Mouse (Mus musculus) kidney, embryonic 14.5 days (tissue): ENCODE results near the gene Zbtb7b. TPM values are rescaled to one million over a fixed set of nuclear protein-coding genes. Genes with fewer than 3 reads are reported as not detected.
"Not testable (repeated sequence)": the region's sequence is repeated elsewhere in the genome, so short reads cannot be mapped to it uniquely, and the experiment has no call there.

Source experiments
- ATAC-seq: fragments of 200-750 bp; cut with Nextera tagmentation; 2 replicates; pipeline ENCODE4 v1.8.0; 2017; ENCODE audit warnings: moderate number of reproducible peaks, mild to moderate bottlenecking, moderate TSS enrichment, moderate library complexity; ENCODE audit not compliant: low FRiP score, low TSS enrichment
- H3K27ac ChIP-seq: fragments of 300-500 bp; sonication (generic); 2 replicates; pipeline ENCODE4 v1.5.1; 2014; ENCODE audit warnings: low read depth, mild to moderate bottlenecking, low read length, moderate library complexity, mixed read lengths
- H3K27me3 ChIP-seq: fragments of 300-500 bp; sonication (generic); 2 replicates; pipeline ENCODE4 v1.6.1; 2014; ENCODE audit warnings: mild to moderate bottlenecking, low read length; ENCODE audit not compliant: control insufficient read depth, insufficient read depth
- H3K36me3 ChIP-seq: fragments of 300-500 bp; sonication (generic); 2 replicates; pipeline ENCODE4 v1.6.1; 2014; ENCODE audit warnings: low read length, mixed read lengths; ENCODE audit not compliant: control insufficient read depth, insufficient read depth
- H3K4me1 ChIP-seq: fragments of 300-500 bp; sonication (generic); 2 replicates; pipeline ENCODE4 v1.6.1; 2014; ENCODE audit warnings: low read length, mixed read lengths; ENCODE audit not compliant: control insufficient read depth, insufficient read depth
- H3K4me2 ChIP-seq: fragments of 300-500 bp; sonication (generic); replicated peaks from 2 replicates; pipeline ENCODE4 v1.6.1; 2014; ENCODE audit warnings: low read depth, mild to moderate bottlenecking, low read length
- H3K4me3 ChIP-seq: fragments of 300-500 bp; sonication (generic); 2 replicates; pipeline ENCODE4 v1.5.1; 2014; ENCODE audit warnings: mild to moderate bottlenecking, low read length
- H3K9ac ChIP-seq: fragments of 300-500 bp; sonication (generic); 2 replicates; pipeline ENCODE4 v1.6.1; 2014; ENCODE audit warnings: low read depth, mild to moderate bottlenecking, low read length, moderate library complexity
- H3K9me3 ChIP-seq: fragments of 300-500 bp; sonication (generic); 2 replicates; pipeline ENCODE4 v1.6.1; 2016; ENCODE audit warnings: low read length; ENCODE audit not compliant: control insufficient read depth
- WGBS: fragments of 180-500 bp; shearing (Covaris S2); extraction: QIAGEN DNeasy Blood & Tissue Kit; methylation state at CpG from one replicate; pipeline ENCODE4 v1.1.7; 2014; 5-methylcytosine and 5-hydroxymethylcytosine counted together
- polyA plus RNA-seq: library from polyadenylated mRNA; unstranded; fragments of >200 nt; fragmentation: Nextera tagmentation; extraction: Ambion mirVana; gene quantifications from 2 replicates; pipeline ENCODE4 v1.2.1, GENCODE M21; 2014

Gene Zbtb7b
- polyA plus RNA-seq, 1 experiment from 2014 or later, result 1.8 TPM

GRCm38 (mm10) chr3:89429021-89429420 lies 34.4 kb upstream of the Zbtb7b start:
- WGBS, result 94% methylated on average over 6 of the region's 7 CpGs
- not testable (repeated sequence) for ATAC-seq, H3K9me3 ChIP-seq, H3K4me3 ChIP-seq, H3K27ac ChIP-seq, H3K4me2 ChIP-seq, H3K27me3 ChIP-seq, H3K9ac ChIP-seq
- H3K4me1 ChIP-seq, result peaks cover 15% of the 10 kb centered on the region
- H3K36me3 ChIP-seq, result peaks cover 60% of the 10 kb centered on the region

GRCm38 (mm10) chr3:89425876-89426275 lies 31.3 kb upstream of the Zbtb7b start:
- no peak overlapping the region for H3K4me3 ChIP-seq
- H3K36me3 ChIP-seq, result peaks cover 46% of the 10 kb centered on the region
- H3K27me3 ChIP-seq, result no peaks in the 10 kb centered on the region
- no peak for ATAC-seq
- 88% methylated on average over 4 of the region's 4 CpGs for WGBS
- no peak overlapping the region for H3K4me2 ChIP-seq
- H3K9ac ChIP-seq, result no peak overlapping the region
- H3K9me3 ChIP-seq, result no peaks in the 10 kb centered on the region
- H3K4me1 ChIP-seq, result peaks cover 33% of the 10 kb centered on the region
- H3K27ac ChIP-seq, result no peak overlapping the region

GRCm38 (mm10) chr3:89425141-89425525 lies 30.6 kb upstream of the Zbtb7b start:
- Histone ChIP-seq H3K4me3 (no peak overlapping the region), H3K4me1 (peaks cover 37% of the 10 kb centered on the region), H3K4me2 (no peak overlapping the region), H3K27ac (no peak overlapping the region), H3K9ac (no peak overlapping the region), H3K9me3 (no peaks in the 10 kb centered on the region), H3K27me3 (no peaks in the 10 kb centered on the region), H3K36me3 (peaks cover 46% of the 10 kb centered on the region)
- 75% methylated on average over 5 of the region's 5 CpGs for WGBS
- no peak for ATAC-seq

DNA sequence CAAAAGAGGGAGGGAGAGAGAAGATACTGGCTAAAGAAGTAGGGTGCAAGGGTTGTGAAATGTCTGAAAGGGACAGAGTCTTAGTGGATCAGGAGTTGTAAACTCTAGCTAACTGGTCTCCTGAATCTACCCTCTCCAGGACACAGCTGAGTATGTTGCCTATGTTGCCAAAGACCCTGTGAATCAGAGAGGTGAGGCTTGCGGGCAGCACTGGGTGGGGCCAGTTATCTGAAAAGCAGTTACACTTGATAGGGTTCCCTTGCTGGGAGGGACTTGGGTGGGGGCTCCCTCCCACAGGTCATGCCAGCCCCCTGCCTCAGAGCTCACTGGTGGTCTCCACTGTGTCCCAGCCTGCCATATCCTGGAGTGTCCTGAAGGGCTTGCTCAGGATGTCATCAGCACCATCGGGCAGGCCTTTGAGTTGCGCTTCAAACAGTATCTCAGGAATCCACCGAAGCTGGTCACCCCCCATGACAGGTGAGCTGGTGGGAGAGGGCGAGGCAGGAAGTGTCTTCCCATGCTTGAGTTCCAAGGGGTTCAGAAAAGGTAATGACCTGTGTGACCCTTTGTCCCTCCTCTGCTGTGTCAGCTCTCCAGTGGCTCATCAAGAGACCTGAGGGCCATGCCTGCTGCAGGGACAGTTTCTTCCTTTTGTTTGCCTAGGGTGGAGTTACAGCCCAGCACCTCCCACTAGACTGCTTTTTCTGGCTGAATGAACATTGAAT lies 30.0 kb upstream of the Zbtb7b start:
- Histone ChIP-seq H3K4me3 (no peak overlapping the region), H3K27ac (0 out of 2 replicates have a peak overlapping the region, but pooled peaks have one; percentile 2), H3K9ac (no peak overlapping the region), H3K36me3 (peaks cover 46% of the 10 kb centered on the region), H3K9me3 (no peaks in the 10 kb centered on the region), H3K27me3 (no peaks in the 10 kb centered on the region), H3K4me1 (peaks cover 42% of the 10 kb centered on the region), H3K4me2 (0 out of 2 replicates have a peak overlapping the region, but pooled peaks have one; percentile 2)
- no peak for ATAC-seq
- WGBS, result 56% methylated on average over 5 of the region's 5 CpGs

DNA sequence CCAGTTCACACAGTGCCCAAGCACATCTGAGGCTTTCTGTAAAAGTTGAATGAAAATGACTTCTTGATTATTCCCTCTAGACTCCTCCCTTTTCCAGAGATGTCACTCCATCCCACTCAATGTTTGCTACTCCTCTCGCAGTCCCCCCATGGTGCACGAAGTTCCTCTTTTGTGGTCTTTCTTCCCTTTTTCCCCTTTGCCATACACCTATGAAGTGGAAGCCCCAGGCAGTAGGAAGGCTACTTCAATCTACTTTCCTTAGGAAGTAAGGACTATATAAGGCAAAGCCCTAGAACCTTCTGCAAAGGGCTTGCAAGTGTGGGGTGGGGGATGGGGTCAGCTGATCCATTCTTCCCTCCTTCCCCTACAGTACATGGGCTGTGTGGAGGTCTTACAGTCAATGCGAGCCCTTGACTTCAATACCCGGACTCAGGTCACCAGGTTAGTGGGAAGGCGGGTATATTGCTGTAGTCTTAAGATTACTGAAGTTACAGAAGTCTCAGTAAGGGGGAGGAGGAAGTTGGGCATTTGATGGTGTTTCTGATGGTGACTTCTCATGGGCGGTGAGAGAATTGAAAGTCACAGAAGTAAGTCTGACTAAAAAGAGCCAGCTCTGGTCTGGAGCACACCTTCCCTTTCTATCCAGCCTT lies 28.1 kb upstream of the Zbtb7b start:
- H3K27ac ChIP-seq, result peak overlapping the region; percentile 91; the same call in 1 of the 2 replicates

GRCm38 (mm10) chr3:89421810-89422473 lies 27.4 kb upstream of the Zbtb7b start:
- no peaks in the 10 kb centered on the region for H3K27me3 ChIP-seq
- peaks cover 43% of the 10 kb centered on the region for H3K4me1 ChIP-seq
- WGBS, result 3% methylated on average over 22 of the region's 22 CpGs
- peak overlapping the region; percentile 91 for H3K27ac ChIP-seq
- H3K4me3 ChIP-seq, result peak overlapping the region; percentile 57
- ATAC-seq, result no peak
- H3K9ac ChIP-seq, result peak overlapping the region; percentile 70
- H3K9me3 ChIP-seq, result no peaks in the 10 kb centered on the region
- peak overlapping the region; percentile 88 for H3K4me2 ChIP-seq
- peaks cover 34% of the 10 kb centered on the region; the same call in 1 of the 2 replicates for H3K36me3 ChIP-seq

More for the DNA sequence above, 28.1 kb upstream of the Zbtb7b start:
- 63% methylated on average over 6 of the region's 6 CpGs for WGBS
- Histone ChIP-seq H3K27me3 (no peaks in the 10 kb centered on the region), H3K4me3 (peak overlapping the region; percentile 57), H3K9me3 (no peaks in the 10 kb centered on the region), H3K4me2 (peak overlapping the region; percentile 88), H3K4me1 (peaks cover 42% of the 10 kb centered on the region), H3K36me3 (peaks cover 41% of the 10 kb centered on the region), H3K9ac (peak overlapping the region; percentile 70; the same call in 1 of the 2 replicates)
- no peak for ATAC-seq

GRCm38 (mm10) chr3:89421002-89421774 lies 26.6 kb upstream of the Zbtb7b start:
- peak; percentile 83 for ATAC-seq
- Histone ChIP-seq H3K4me3 (peak overlapping the region; percentile 57), H3K4me2 (peak overlapping the region; percentile 88), H3K27ac (peak overlapping the region; percentile 91), H3K36me3 (peaks cover 32% of the 10 kb centered on the region), H3K27me3 (no peaks in the 10 kb centered on the region), H3K9me3 (no peaks in the 10 kb centered on the region), H3K9ac (peak overlapping the region; percentile 70; the same call in 1 of the 2 replicates), H3K4me1 (peaks cover 50% of the 10 kb centered on the region)
- 2% methylated on average over 11 of the region's 11 CpGs for WGBS

- H3K9me3 ChIP-seq, result no peaks in the 10 kb centered on the region
- peak overlapping the region; percentile 70; the same call in 1 of the 2 replicates for H3K9ac ChIP-seq
- peaks cover 50% of the 10 kb centered on the region for H3K4me1 ChIP-seq
- ATAC-seq, result no peak
- no peaks in the 10 kb centered on the region for H3K27me3 ChIP-seq
- 53% methylated on average over 2 of the region's 2 CpGs for WGBS
- peak overlapping the region; percentile 80; the same call in 1 of the 2 replicates for H3K4me3 ChIP-seq
- H3K27ac ChIP-seq, result peak overlapping the region; percentile 99
- H3K4me2 ChIP-seq, result peak overlapping the region; percentile 93
- peaks cover 34% of the 10 kb centered on the region for H3K36me3 ChIP-seq
These were observed 25.8 kb upstream of the Zbtb7b start for GRCm38 (mm10) chr3:89420421-89420820.
